Mouse (Mus musculus) cerebral cortex, adult 2 months (tissue): ENCODE data around the gene Adamts4.

ENCODE experiments used
- WGBS: fragments of 180-500 bp; shearing (Covaris S2); methylation state at CpG from one replicate; pipeline ENCODE4 v1.1.7; 2018; 5-methylcytosine and 5-hydroxymethylcytosine counted together

Gene Adamts4

GRCm38 (mm10) chr1:171256095-171256818 lies 6.0 kb downstream of the Adamts4 start:
- WGBS, result 88% methylated on average over 24 of the region's 24 CpGs

- WGBS, result 64% methylated on average over 15 of the region's 15 CpGs
Observed at GRCm38 (mm10) chr1:171256937-171257548, 6.8 kb downstream of the Adamts4 start.

- 79% methylated on average over 9 of the region's 9 CpGs for WGBS
Observed at GRCm38 (mm10) chr1:171257781-171258180, 7.6 kb downstream of the Adamts4 start.

- WGBS, result 88% methylated on average over 17 of the region's 17 CpGs
Observed at GRCm38 (mm10) chr1:171258921-171259320, 8.7 kb downstream of the Adamts4 start.

GRCm38 (mm10) chr1:171260316-171260715 lies 10.1 kb downstream of the Adamts4 start:
- WGBS, result 81% methylated on average over 3 of the region's 3 CpGs

- WGBS, result 2% methylated on average over 8 of the region's 8 CpGs
Observed at GRCm38 (mm10) chr1:171262594-171263130, 12.4 kb downstream of the Adamts4 start.

- WGBS, result 0% methylated on average over 2 of the region's 2 CpGs
Observed at GRCm38 (mm10) chr1:171263185-171263611, 13.0 kb downstream of the Adamts4 start.

GRCm38 (mm10) chr1:171263666-171264461 lies 13.6 kb downstream of the Adamts4 start:
- WGBS, result 66% methylated on average over 3 of the region's 3 CpGs

- WGBS, result 55% methylated on average over 4 of the region's 4 CpGs
Observed at GRCm38 (mm10) chr1:171265971-171266744, 15.9 kb downstream of the Adamts4 start.

- WGBS, result 45% methylated on average over 1 of the region's 1 CpGs
Observed at GRCm38 (mm10) chr1:171268341-171268740, 18.1 kb downstream of the Adamts4 start.

- WGBS, result 3% methylated on average over 36 of the region's 36 CpGs
Observed at GRCm38 (mm10) chr1:171269848-171270572, 19.8 kb downstream of the Adamts4 start, which contains the start of gene B4galt3. Gene B4galt3 (plus strand): TSS chr1:171270328.

GRCm38 (mm10) chr1:171270573-171270900 lies 20.3 kb downstream of the Adamts4 start:
- 1% methylated on average over 19 of the region's 19 CpGs for WGBS

- 45% methylated on average over 9 of the region's 9 CpGs for WGBS
Observed at GRCm38 (mm10) chr1:171271196-171271595, 21.0 kb downstream of the Adamts4 start.

GRCm38 (mm10) chr1:171271622-171272021 lies 21.4 kb downstream of the Adamts4 start:
- 59% methylated on average over 10 of the region's 10 CpGs for WGBS

- 77% methylated on average over 3 of the region's 3 CpGs for whole genome bisulfite sequencing
Observed at GRCm38 (mm10) chr1:171272086-171272485, 21.9 kb downstream of the Adamts4 start.

- 90% methylated on average over 12 of the region's 12 CpGs for WGBS
Observed at GRCm38 (mm10) chr1:171274171-171274570, 23.9 kb downstream of the Adamts4 start.

GRCm38 (mm10) chr1:171275144-171275734 lies 25.0 kb downstream of the Adamts4 start:
- 74% methylated on average over 11 of the region's 11 CpGs for WGBS

- 78% methylated on average over 14 of the region's 14 CpGs for WGBS
Observed at GRCm38 (mm10) chr1:171276110-171276748, 26.0 kb downstream of the Adamts4 start.

- 82% methylated on average over 10 of the region's 10 CpGs for WGBS
Observed at GRCm38 (mm10) chr1:171277736-171278135, 27.5 kb downstream of the Adamts4 start.

GRCm38 (mm10) chr1:171278436-171278835 lies 28.2 kb downstream of the Adamts4 start:
- 93% methylated on average over 8 of the region's 8 CpGs for WGBS
